In the genomic region with DNA sequence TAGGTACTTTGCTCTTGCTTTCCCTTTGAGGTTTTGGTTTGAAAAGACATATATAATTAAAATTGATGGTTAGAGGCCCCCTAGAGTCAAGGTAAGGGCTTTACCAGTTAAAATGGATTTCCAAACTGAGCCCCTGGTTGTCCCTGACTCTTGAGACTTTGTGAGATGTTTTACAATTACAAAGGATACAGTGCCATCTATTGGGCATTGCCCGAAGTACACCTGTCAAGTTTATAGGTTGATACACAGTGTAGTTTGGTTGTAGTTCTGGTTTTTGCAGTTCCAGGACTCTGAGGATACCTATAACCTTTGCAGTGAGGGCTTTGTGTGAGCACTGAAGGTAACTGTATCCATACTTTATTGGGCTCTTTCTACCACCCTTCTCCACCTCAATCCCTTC, we compare ENCODE assay signal across 8 mouse cellular contexts. TPM values are rescaled to one million over a fixed set of nuclear protein-coding genes. Genes with fewer than 3 reads are reported as not detected.
A peak's percentile ranks its signal among the peaks of the same experiment; 100 is the strongest.
DNase-seq lines count a peak whose midpoint lies in the region; ATAC-seq lines count a peak whose summit lies in the region.

No protein-coding gene starts in this region.

- peaks cover 8% of the 10 kb centered on the region for H3K4me1 ChIP-seq in forebrain, embryonic 16.5 days (replicated peaks; ENCODE audit: control insufficient read depth, insufficient read depth, low read length)
- H3K4me1 ChIP-seq in liver, embryonic 11.5 days (replicated peaks; ENCODE audit: control insufficient read depth, insufficient read depth, low read length): no peaks in the 10 kb centered on the region; the same call in 1 of the 2 replicates

- 0 out of 2 replicates have a peak, but pooled peaks have one; percentile 45 for ATAC-seq in forebrain, embryonic 16.5 days
- ATAC-seq in liver, embryonic 11.5 days (replicated peaks; ENCODE audit: low FRiP score): peak; percentile 49; the same call in 1 of the 2 replicates

- H3K27me3 ChIP-seq in forebrain, embryonic 16.5 days (replicated peaks; ENCODE audit: control insufficient read depth, insufficient read depth, low read length): no peaks in the 10 kb centered on the region
- H3K27me3 ChIP-seq in liver, embryonic 11.5 days (replicated peaks; ENCODE audit: control insufficient read depth, insufficient read depth, low read length): no peaks in the 10 kb centered on the region

- no peak overlapping the region for H3K9ac ChIP-seq in forebrain, embryonic 16.5 days (replicated peaks; ENCODE audit: low read depth, low read length)
- no peak overlapping the region for H3K9ac ChIP-seq in liver, embryonic 11.5 days (ENCODE audit: low read depth, low read length)

- no peak overlapping the region for H3K4me2 ChIP-seq in forebrain, embryonic 16.5 days (ENCODE audit: low read length)
- no peak overlapping the region for H3K4me2 ChIP-seq in liver, embryonic 11.5 days

- H3K27ac ChIP-seq in forebrain, embryonic 16.5 days (ENCODE audit: low read length): no peak overlapping the region
- no peak overlapping the region for H3K27ac ChIP-seq in liver, embryonic 11.5 days (ENCODE audit: low read depth, low read length)

- 21% methylated on average over 1 of the region's 1 CpGs for WGBS in forebrain, embryonic 16.5 days
- WGBS in liver, embryonic 11.5 days: 8% methylated on average over 1 of the region's 1 CpGs

- H3K9me3 ChIP-seq in forebrain, embryonic 16.5 days (ENCODE audit: control insufficient read depth, low read length): no peaks in the 10 kb centered on the region
- no peaks in the 10 kb centered on the region for H3K9me3 ChIP-seq in liver, embryonic 11.5 days (ENCODE audit: control insufficient read depth, low read length)

- DNase-seq in urinary bladder, postnatal 10 days (ENCODE audit: low spot score): peak; percentile 19
- DNase-seq in urinary bladder, adult 2 months (ENCODE audit: low spot score): no peak
- peak; percentile 48 for DNase-seq in c-Kit-positive CD71-positive TER-119-negative erythroid progenitor cells, embryonic 14.5 days (ENCODE audit: low read depth)
- peak; percentile 56 to 83 for DNase-seq in kidney, adult 8-10 months
- no peak for DNase-seq in liver, embryonic 11.5 days (ENCODE audit: low spot score)
- peak; percentile 59 for DNase-seq in retina, postnatal 7 days (ENCODE audit: low read depth, low spot score)
- DNase-seq in adipocyte (ENCODE audit: low spot score): no peak

- H3K4me3 ChIP-seq in forebrain, embryonic 16.5 days (replicated peaks; ENCODE audit: low read length): no peak overlapping the region
- no peak overlapping the region for H3K4me3 ChIP-seq in liver, embryonic 11.5 days (ENCODE audit: low read depth, low read length)

- 0 out of 2 replicates have a peak, but pooled peaks cover under 1% of the 10 kb centered on the region for H3K36me3 ChIP-seq in forebrain, embryonic 16.5 days (ENCODE audit: control insufficient read depth, insufficient read depth)
- no peaks in the 10 kb centered on the region for H3K36me3 ChIP-seq in liver, embryonic 11.5 days (ENCODE audit: control insufficient read depth, insufficient read depth, low read length)

RNA-seq across cellular contexts. Expression of a gene that starts 12.0 kb away (rescaled TPM):
- polyA plus RNA-seq in urinary bladder, adult 2 months (2012; rRNA removed): 19.3 and 21.1 TPM in 2 replicates
- polyA plus RNA-seq in forebrain, embryonic 16.5 days (2015; fragmentation: Nextera tagmentation; extraction: Ambion mirVana): 24.4 and 27.9 TPM in 2 replicates
- 12.2 and 12.7 TPM in 2 replicates for polyA plus RNA-seq in liver, embryonic 11.5 days (2014; fragmentation: Nextera tagmentation; extraction: Ambion mirVana)

RNA-seq across cellular contexts. Expression of a gene that starts 37.4 kb away (rescaled TPM):
- polyA plus RNA-seq in urinary bladder, adult 2 months (2012; rRNA removed): 242 and 281 TPM in 2 replicates
- polyA plus RNA-seq in forebrain, embryonic 16.5 days (2015; fragmentation: Nextera tagmentation; extraction: Ambion mirVana): 366 and 371 TPM in 2 replicates
- polyA plus RNA-seq in liver, embryonic 11.5 days (2014; fragmentation: Nextera tagmentation; extraction: Ambion mirVana): 342 and 349 TPM in 2 replicates

Comparison
In these comparisons a context has a peak if more than half of its experiments do, and no peak if none do; other contexts are left out.
1. DNase-seq: peak in urinary bladder, postnatal 10 days (single experiment), c-Kit-positive CD71-positive TER-119-negative erythroid progenitor cells, embryonic 14.5 days (single experiment), kidney, adult 8-10 months (2 of 2) and retina, postnatal 7 days (single experiment); none in urinary bladder, adult 2 months (single experiment), liver, embryonic 11.5 days (single experiment) and adipocyte (single experiment).